Mouse (Mus musculus) forebrain, embryonic 14.5 days (tissue): ENCODE measurements at regions not wholly inside any gene's neighbourhood (a gene's known extent, or its start where the extent isn't known, plus 50 kb on each side); places are given as distances from the start of the nearest gene placed in this dataset.
A peak's percentile ranks its signal among the peaks of the same experiment; 100 is the strongest.

ENCODE experiments used
- ATAC-seq: fragments of 200-750 bp; cut with Nextera tagmentation; 2 replicates; pipeline ENCODE4 v1.8.0; 2017; ENCODE audit warnings: mild to moderate bottlenecking, moderate library complexity
- DNase-seq: peaks from one replicate; pipeline ENCODE4 v3.0.0-alpha.2; 2015; ENCODE audit warnings: low spot score
- H3K27ac ChIP-seq: fragments of 300-500 bp; sonication (generic); 2 replicates; pipeline ENCODE4 v1.5.1; 2014; ENCODE audit warnings: low read depth, mild to moderate bottlenecking, control low read depth, low read length, moderate library complexity
- H3K27me3 ChIP-seq: fragments of 300-500 bp; sonication (generic); replicated peaks from 2 replicates; pipeline ENCODE4 v1.6.1; 2014; ENCODE audit warnings: low read length, control low read depth, mixed read lengths; ENCODE audit not compliant: control insufficient read depth, insufficient read depth
- H3K36me3 ChIP-seq: fragments of 300-500 bp; sonication (generic); 2 replicates; pipeline ENCODE4 v1.6.1; 2014; ENCODE audit warnings: low read length, control low read depth; ENCODE audit not compliant: control insufficient read depth, insufficient read depth
- H3K4me1 ChIP-seq: fragments of 300-500 bp; sonication (generic); 2 replicates; pipeline ENCODE4 v1.6.1; 2014; ENCODE audit warnings: antibody characterized with exemption, low read length, control low read depth; ENCODE audit not compliant: control insufficient read depth, insufficient read depth
- H3K4me2 ChIP-seq: fragments of 300-500 bp; sonication (generic); 2 replicates; pipeline ENCODE4 v1.6.1; 2014; ENCODE audit warnings: mild to moderate bottlenecking, control low read depth, low read length
- H3K4me3 ChIP-seq: fragments of 300-500 bp; sonication (generic); 2 replicates; pipeline ENCODE4 v1.5.1; 2014; ENCODE audit warnings: low read depth, low read length, control low read depth
- H3K9ac ChIP-seq: fragments of 300-500 bp; sonication (generic); 2 replicates; pipeline ENCODE4 v1.6.1; 2014; ENCODE audit warnings: mild to moderate bottlenecking, low read length, control low read depth, moderate library complexity
- H3K9me3 ChIP-seq: fragments of 300-500 bp; sonication (generic); replicated peaks from 2 replicates; pipeline ENCODE4 v1.6.1; 2016; ENCODE audit warnings: low read length, control low read depth, mixed read lengths; ENCODE audit not compliant: control insufficient read depth
- WGBS: fragments of 180-500 bp; shearing (Covaris S2); extraction: QIAGEN DNeasy Blood & Tissue Kit; methylation state at CpG from one replicate; pipeline ENCODE4 v1.1.7; 2014; 5-methylcytosine and 5-hydroxymethylcytosine counted together

- Histone ChIP-seq H3K9me3 (no peaks in the 10 kb centered on the region), H3K4me3 (no peak overlapping the region), H3K9ac (no peak overlapping the region), H3K27ac (no peak overlapping the region), H3K36me3 (no peaks in the 10 kb centered on the region), H3K4me1 (no peaks in the 10 kb centered on the region), H3K27me3 (no peaks in the 10 kb centered on the region), H3K4me2 (no peak overlapping the region)
- no peak for DNase-seq
- 81% methylated on average over 5 of the region's 5 CpGs for WGBS
- ATAC-seq = no peak
These were observed 74.4 kb downstream of the Mettl11b start for GRCm38 (mm10) chr1:163650577-163651180.

- Histone ChIP-seq H3K4me2 (no peak overlapping the region), H3K9ac (no peak overlapping the region), H3K27me3 (no peaks in the 10 kb centered on the region), H3K27ac (no peak overlapping the region), H3K36me3 (no peaks in the 10 kb centered on the region), H3K9me3 (no peaks in the 10 kb centered on the region), H3K4me1 (peaks cover 3% of the 10 kb centered on the region; the same call in 1 of the 2 replicates), H3K4me3 (no peak overlapping the region)
- no peak for ATAC-seq
- DNase-seq = no peak
- 92% methylated on average over 1 of the region's 1 CpGs for WGBS
These were observed 82.9 kb downstream of the Mettl11b start for GRCm38 (mm10) chr1:163642091-163642490.

GRCm38 (mm10) chr1:163640527-163641228 is 84.4 kb downstream of the Mettl11b start:
- Histone ChIP-seq H3K4me3 (no peak overlapping the region), H3K9ac (no peak overlapping the region), H3K4me2 (no peak overlapping the region), H3K9me3 (no peaks in the 10 kb centered on the region), H3K27me3 (no peaks in the 10 kb centered on the region), H3K4me1 (peaks cover 3% of the 10 kb centered on the region; the same call in 1 of the 2 replicates), H3K36me3 (no peaks in the 10 kb centered on the region), H3K27ac (no peak overlapping the region)
- DNase-seq (peak; percentile 51), ATAC-seq (peak; percentile 77)
- WGBS = 28% methylated on average over 9 of the region's 9 CpGs

- Histone ChIP-seq H3K27ac (no peak overlapping the region), H3K9me3 (no peaks in the 10 kb centered on the region), H3K4me3 (no peak overlapping the region), H3K9ac (no peak overlapping the region), H3K4me2 (no peak overlapping the region), H3K36me3 (no peaks in the 10 kb centered on the region), H3K27me3 (no peaks in the 10 kb centered on the region), H3K4me1 (no peaks in the 10 kb centered on the region)
- ATAC-seq = no peak
- no peak for DNase-seq
- WGBS = 79% methylated on average over 5 of the region's 5 CpGs
These were observed 94.7 kb downstream of the Mettl11b start for GRCm38 (mm10) chr1:163630291-163630812.

GRCm38 (mm10) chr1:163624887-163625286 is 100.1 kb downstream of the Mettl11b start:
- Histone ChIP-seq H3K9me3 (no peaks in the 10 kb centered on the region), H3K27ac (no peak overlapping the region), H3K4me3 (no peak overlapping the region), H3K27me3 (no peaks in the 10 kb centered on the region), H3K4me1 (no peaks in the 10 kb centered on the region), H3K4me2 (no peak overlapping the region), H3K9ac (no peak overlapping the region), H3K36me3 (no peaks in the 10 kb centered on the region)
- DNase-seq (no peak), ATAC-seq (no peak)
- 93% methylated on average over 4 of the region's 4 CpGs for WGBS

DNA sequence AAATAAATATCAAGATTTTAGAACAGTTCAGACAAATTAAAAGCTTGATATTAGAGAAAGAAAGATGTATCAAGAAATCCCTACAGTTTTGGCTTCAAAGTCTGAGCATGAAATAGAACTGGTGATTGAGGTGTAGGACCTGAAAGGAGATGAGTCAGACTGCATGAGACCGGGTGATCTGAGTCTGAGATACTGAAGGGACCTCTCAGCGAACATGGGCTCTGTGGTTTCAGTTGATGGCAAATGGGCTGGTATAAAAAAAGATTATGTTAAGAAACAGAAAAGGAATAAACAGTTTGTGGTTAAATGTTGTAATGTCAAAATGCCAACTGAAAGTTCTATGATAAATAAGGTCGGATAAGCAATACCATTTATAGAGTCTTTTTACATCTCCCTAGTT is 103.7 kb downstream of the Mettl11b start:
- DNase-seq (no peak), ATAC-seq (no peak)
- Histone ChIP-seq H3K36me3 (no peaks in the 10 kb centered on the region), H3K4me3 (no peak overlapping the region), H3K27me3 (no peaks in the 10 kb centered on the region), H3K9me3 (no peaks in the 10 kb centered on the region), H3K27ac (no peak overlapping the region), H3K4me1 (no peaks in the 10 kb centered on the region), H3K4me2 (no peak overlapping the region), H3K9ac (no peak overlapping the region)
- 91% methylated on average over 3 of the region's 3 CpGs for WGBS

- 87% methylated on average over 7 of the region's 7 CpGs for WGBS
- Histone ChIP-seq H3K9ac (no peak overlapping the region), H3K4me3 (no peak overlapping the region), H3K27me3 (no peaks in the 10 kb centered on the region), H3K4me1 (no peaks in the 10 kb centered on the region), H3K27ac (no peak overlapping the region), H3K4me2 (no peak overlapping the region), H3K9me3 (no peaks in the 10 kb centered on the region), H3K36me3 (no peaks in the 10 kb centered on the region)
- DNase-seq = no peak
- no peak for ATAC-seq
These were observed 105.2 kb downstream of the Mettl11b start for GRCm38 (mm10) chr1:163619831-163620230.

DNA sequence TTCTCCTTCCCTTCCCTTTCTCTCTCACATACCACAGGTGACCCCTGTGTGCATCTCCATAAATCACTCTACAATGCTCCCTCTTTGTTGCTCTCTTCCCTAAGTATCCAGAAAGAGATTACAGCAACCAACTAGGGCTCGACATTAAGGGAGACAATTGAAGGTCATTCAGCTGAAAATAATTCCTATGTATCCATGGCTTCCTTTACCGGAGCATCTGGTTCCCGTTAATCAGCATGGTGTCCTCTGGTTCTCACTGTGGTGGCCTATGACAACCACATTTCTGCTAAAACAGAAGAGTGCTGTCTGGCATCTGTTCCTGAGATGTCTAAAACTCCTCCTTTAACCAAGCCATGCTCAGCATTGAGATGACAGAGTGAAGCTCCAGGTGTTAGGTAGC is 106.9 kb downstream of the Mettl11b start:
- no peak for ATAC-seq
- Histone ChIP-seq H3K4me2 (no peak overlapping the region), H3K9ac (no peak overlapping the region), H3K36me3 (no peaks in the 10 kb centered on the region), H3K4me1 (no peaks in the 10 kb centered on the region), H3K9me3 (no peaks in the 10 kb centered on the region), H3K27me3 (no peaks in the 10 kb centered on the region), H3K4me3 (no peak overlapping the region), H3K27ac (no peak overlapping the region)
- DNase-seq = no peak
- WGBS = 13% methylated on average over 3 of the region's 3 CpGs

- Histone ChIP-seq H3K9ac (no peak overlapping the region), H3K27ac (no peak overlapping the region), H3K4me1 (no peaks in the 10 kb centered on the region), H3K9me3 (no peaks in the 10 kb centered on the region), H3K36me3 (no peaks in the 10 kb centered on the region), H3K4me2 (no peak overlapping the region), H3K4me3 (no peak overlapping the region), H3K27me3 (no peaks in the 10 kb centered on the region)
- ATAC-seq (no peak), DNase-seq (peak; percentile 57)
- WGBS = 55% methylated on average over 3 of the region's 3 CpGs
These were observed 108.4 kb downstream of the Mettl11b start for GRCm38 (mm10) chr1:163616596-163616995.
